Mouse (Mus musculus) spleen, postnatal 10 days (tissue): ENCODE data around the gene Gm10338.
"Not testable (repeated sequence)": the region's sequence is repeated elsewhere in the genome, so short reads cannot be mapped to it uniquely, and the experiment has no call there.

Source experiments
- DNase-seq, 2 experiments: peaks; one replicate each; pipeline ENCODE4 v3.0.0; 2021 to 2022; ENCODE audit warnings: low spot score in 2 of 2

Gene Gm10338

DNA sequence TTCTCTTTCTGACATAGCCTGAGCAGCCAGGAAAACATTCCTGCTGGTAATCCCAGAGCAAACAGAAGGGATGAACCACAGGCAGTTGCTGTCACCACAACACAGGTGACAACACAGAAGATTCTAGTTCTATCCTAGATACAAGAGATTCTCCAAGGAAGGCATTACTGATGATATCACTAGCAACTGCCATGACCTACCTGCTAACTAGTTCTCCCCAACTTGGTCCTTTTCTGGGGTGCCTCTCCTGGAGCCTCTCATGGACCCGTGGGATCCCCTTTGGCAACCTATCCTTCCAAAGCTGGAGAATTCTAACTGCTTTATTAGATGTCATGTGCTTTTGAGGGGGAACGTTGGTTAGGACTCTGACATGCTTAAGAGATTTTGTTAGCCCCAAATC lies at the start of gene Gm10338:
Gm10338 (minus strand) TSS at position 101 of the 400 bp plus-strand sequence.
- DNase-seq, result not testable (repeated sequence)

GRCm38 (mm10) chr14:7643872-7644271 lies 48.5 kb upstream of the Gm10338 start, which contains the start of gene Gm10128:
Gene Gm10128 (minus strand): TSS chr14:7643972.
- DNase-seq, result not testable (repeated sequence)

GRCm38 (mm10) chr14:7568382-7568781 lies 27.0 kb downstream of the Gm10338 start, which contains the start of gene Gm3558:
Gene Gm3558 (minus strand): TSS chr14:7568566.
- DNase-seq, result not testable (repeated sequence)

DNA sequence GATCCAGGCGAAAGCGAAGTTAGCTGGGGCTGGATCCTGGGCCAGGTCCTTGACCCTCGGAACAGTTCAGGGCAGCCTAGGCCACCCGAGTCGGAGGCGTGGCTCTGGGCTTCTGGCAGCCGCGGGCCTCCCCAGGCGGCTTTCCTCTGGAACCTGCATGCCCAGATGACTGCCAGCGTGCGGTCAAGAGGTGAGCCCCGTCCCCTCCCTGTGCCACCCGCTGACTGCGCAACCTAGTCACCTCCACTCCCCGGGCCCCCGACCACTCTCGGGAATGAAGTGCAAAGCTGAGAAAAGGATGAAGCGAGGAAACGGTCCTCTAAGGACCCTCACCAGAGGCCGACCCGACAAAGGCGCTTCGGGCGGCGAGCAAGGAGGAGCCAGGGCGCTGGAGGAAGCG lies 27.5 kb downstream of the Gm10338 start:
- not testable (repeated sequence) for DNase-seq

DNA sequence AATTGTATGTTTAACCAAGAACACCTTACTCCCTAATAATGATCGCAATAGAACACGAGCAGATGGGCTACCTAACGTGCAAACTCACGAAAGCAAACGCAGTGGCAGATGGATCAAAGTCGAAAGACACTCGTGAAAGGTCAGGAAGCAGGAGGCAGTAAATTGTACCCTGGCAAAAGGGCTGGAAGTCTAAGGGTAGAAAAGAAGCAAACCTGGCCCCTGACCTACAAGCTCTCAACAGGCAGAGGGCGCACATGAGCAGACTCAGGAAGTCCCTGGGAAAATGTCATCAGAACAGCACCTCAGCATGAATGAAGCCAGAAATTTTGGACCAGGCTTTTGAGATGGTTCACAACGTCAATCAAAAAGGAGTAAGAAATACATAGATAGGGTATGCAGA lies 28.1 kb downstream of the Gm10338 start:
- not testable (repeated sequence) for DNase-seq
